Mouse (Mus musculus) gastrocnemius, postnatal 25 days (tissue): ENCODE measurements around the gene Dab2. TPM values are rescaled to one million over a fixed set of nuclear protein-coding genes. Genes with fewer than 3 reads are reported as not detected.
A peak's percentile ranks its signal among the peaks of the same experiment; 100 is the strongest.

Source experiments
- DNase-seq: peaks from one replicate; pipeline ENCODE4 v3.0.0; 2022
- total RNA-seq, 2 experiments: library from RNA; stranded (reverse); gene quantifications; 1 replicate in 1 of 2; 2 replicates in 1 of 2; pipeline ENCODE4 v1.2.3; 2021

Gene Dab2
- total RNA-seq, 2 experiments from 2014 or later = 11.5 to 16.7 TPM

DNA sequence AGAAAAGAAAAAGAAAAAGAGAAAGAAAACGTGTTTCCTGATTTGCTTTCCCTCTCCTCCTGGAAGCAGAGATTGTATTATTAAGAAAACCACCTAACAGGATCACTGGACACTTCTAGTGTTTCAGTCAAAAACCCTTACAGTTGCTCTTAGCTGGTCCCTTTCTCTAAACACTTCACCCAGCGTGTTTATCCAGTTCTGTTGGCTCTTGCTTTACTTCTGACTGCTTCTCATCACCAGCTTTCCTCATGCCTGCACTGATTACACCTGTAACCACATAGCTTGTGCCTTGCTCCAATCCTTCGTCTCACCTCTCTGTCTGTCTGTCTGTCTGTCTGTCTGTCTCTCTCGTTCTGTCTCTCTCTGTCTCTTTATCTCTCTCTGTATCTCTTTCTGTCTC lies 25.9 kb downstream of the Dab2 start:
- no peak for DNase-seq

DNA sequence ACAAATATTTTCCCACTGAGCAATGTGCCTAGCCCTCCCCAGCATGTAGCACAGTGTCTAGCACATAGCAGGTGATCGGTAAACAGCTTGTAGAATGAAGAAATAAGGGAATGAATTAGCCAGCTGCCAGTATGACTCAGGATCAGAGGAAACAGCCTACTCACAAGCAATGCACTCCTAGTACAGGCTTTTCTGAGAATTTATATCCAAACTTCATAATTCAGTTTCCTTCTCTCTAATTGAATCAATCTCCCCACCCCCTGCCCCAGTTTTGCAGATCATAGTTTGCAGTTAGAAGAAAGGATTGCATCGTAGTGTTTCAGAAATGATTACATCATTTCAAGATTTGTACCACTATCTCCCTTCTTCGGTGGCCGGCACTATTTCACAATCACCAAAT lies 26.4 kb downstream of the Dab2 start:
- DNase-seq = no peak

DNA sequence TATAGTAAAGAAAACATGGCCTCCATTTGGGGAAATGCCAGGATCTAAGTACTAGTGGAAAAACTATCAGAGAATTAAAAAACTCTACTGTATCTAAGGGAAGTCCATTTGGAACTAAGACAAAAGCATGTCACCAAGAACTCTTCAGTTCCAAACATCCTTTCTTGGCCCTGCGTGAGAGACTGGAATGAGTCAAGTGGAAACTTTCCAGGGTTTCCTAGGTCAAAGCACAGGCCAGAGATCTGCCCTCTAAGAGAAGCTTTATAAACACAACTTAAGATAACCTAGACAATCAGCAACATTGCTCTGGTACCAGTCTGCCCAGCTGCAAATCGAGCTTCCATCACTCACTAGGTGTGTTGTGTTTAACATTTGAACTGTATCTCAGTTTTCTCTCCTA lies 31.8 kb downstream of the Dab2 start:
- DNase-seq = no peak

DNA sequence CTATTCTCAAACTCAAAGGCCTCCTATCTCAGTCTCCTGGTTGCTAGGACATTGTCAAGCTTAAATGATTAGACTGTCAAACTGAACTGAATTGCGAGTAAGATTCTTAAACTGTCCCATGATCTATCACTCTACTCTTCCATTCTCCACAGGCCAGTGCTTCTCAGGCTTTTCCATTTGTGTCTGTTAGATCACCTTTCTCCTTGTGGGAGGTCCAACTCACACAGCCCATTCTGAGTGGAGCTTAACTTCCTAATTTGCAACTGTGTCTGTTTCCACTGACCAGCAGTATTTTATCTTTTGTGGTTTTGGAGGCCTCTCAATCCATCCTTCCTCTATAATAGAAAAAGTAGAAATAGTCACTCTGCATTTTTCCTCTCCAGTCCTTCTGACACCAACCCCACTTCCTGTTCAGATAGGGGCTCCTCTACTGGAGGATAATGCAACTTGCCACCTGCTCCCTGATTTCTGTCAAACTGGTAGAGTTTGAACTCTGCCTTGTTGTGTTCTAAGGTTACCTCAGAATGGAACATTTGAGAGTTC lies 35.1 kb downstream of the Dab2 start:
- no peak for DNase-seq

DNA sequence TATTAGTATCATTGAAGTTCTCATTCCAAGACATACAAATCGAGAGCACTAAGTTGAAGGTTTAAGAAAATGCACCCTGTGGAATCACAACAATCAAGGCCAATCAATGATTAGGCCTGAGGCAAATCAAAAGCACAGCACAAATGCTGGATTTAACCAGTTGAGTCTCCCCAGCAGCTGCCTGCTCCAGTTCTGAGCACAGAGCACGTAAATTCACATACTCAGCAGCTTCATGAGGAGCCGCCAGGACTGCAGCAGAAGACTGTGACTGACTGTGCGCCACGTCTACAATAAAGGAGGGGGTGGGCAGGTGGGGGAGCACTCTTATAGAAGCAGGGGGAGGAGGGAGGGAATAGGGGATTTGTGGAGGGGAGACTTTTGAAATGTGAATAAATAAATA lies 40.2 kb downstream of the Dab2 start:
- DNase-seq = no peak

DNA sequence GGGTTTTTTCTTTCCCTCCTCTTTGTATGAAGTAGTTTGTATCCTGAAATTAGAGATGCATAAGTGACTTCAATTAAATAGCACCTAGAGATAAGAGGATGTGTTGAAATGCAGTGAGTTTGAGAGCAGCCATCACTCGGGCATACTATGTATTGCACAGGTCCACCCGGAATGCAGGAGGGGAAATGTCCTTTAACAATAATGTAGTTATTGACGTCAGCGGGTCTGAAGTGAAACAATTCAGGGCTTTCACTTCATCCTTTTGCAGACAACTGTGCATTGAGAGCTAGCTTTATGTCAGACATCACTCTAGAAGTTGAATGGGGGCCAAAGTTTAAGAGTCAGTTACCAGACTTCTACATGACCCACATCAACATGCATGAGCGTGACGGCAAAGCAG lies 40.8 kb downstream of the Dab2 start:
- no peak for DNase-seq

DNA sequence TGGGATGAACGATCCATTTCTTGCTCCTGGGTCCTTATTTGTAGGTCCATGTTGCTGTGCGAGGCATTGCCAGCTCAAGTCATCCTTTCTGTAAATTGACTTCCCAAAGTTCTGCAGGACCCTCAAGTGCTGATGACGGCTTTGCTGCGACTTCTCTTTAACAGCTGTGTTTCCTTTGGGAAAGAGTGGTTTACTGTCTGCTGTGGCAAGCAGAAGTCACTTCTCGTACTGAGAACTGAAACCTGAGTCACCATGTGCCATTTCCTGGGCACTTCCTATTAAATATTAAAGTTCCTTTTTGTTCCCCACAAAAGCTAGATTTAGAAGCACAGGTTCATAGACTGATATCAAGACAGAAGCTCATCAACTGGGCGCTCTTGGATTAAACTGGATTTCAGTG lies 41.8 kb downstream of the Dab2 start:
- no peak for DNase-seq

DNA sequence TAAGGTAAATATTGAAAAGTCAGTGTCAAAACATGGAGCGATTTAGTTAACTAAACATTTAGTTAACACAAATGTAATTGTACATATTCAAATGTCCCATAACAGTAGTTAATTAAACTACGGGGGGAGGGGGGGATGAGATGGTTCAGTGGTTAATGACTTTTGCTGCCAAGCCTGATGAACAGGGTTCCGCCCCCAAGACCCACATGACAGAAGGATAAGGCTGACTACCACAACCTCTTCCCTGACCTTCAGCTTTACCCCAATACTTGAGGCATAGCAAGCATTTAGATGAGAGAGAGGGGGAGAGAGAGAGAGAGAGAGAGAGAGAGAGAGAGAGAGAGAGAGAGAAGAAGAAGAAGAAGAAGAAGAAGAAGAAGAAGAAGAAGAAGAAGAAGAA lies 54.3 kb downstream of the Dab2 start:
- DNase-seq = no peak

DNA sequence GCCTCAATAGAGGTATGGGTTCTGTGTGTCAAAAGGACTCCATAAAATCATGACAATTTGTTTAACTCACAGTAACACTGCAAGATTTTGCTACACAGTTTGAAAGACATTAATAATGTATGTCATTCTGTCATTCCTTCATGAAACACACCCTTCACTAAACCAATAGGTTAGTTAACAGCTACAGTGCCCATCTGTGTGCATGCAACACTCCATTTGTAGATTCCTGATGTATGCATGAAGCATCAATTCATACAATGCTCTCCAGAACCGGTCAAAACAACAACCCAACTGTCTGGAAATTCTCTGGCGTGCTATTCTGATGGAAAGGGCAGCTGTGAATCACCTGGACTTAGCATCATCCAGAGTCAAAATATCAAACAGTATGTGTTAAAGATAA lies 60.3 kb downstream of the Dab2 start:
- no peak for DNase-seq

DNA sequence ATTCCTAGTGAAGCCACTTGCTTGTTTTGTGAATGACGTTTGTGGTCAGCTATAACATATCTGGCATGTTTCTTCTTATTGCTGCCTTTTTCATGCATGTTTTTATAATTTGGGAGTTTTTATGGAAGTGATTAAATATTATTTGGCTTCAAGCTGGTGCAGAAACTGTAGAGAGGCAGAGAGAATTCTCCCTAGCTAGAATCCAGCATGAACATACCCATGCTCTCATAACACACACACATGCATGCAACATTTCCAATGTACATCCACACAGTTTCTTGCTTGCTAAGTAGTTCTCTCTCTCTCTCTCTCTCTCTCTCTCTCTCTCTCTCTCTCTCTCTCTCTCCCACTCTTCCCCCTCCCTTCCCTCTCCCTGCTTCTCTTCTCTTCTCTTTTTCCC lies 70.4 kb downstream of the Dab2 start:
- DNase-seq = no peak

DNA sequence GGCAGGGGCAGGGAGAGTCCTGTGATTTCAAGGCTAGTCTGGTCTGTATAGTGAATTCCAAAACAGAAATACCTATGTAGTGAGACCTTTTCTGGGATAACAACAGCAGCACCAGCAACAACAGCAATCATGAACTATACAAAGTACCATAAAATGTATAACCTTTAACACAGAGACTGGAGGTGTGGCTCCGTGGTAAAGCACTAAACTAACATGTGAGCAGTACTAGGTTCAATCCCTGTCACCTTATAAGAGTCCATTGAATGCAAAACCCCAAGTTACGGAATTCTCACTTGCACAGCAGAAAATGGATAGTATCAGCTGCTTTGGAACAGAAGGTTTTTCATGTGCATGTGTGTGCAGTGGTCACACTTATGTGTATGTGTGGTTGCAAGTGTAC lies 71.9 kb downstream of the Dab2 start:
- no peak for DNase-seq

DNA sequence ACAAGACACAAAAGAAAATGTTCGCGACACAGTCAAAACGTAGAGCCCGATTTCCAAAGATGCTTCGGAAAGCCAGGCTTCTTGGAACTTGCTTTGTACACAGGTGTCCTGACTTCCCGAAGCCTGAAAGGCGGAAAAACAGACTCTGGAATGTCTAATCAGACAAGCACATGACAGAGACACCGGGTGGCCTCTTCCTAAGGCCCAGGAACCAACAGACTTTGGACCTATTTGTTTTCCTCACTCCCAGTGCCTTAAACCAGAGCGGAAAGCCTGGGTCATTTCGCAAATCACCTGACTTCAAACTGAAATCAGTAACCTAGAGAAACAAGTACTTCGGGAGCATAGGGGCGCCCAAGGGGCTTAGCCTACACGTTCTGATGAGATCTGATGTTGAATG lies 75.4 kb downstream of the Dab2 start:
- no peak for DNase-seq

DNA sequence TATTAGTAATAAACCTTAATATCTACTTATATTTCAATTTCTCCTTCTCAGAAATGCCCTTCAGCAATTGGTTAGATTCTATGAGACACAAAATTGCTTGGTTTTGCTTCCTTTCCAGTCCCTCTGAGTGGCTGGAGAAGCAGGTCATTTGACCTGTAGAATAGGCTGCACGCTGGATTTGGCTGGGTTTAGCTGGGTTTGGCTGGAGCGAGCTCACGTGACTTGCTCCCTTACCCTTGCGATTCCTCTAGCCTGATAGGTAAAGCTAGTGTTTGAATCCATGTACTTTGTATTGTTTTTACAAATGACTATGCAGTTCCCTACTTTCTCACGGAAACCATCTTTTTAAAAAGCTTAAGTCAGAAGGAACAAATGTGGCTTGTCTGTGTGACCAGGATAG lies 76.4 kb downstream of the Dab2 start:
- no peak for DNase-seq

DNA sequence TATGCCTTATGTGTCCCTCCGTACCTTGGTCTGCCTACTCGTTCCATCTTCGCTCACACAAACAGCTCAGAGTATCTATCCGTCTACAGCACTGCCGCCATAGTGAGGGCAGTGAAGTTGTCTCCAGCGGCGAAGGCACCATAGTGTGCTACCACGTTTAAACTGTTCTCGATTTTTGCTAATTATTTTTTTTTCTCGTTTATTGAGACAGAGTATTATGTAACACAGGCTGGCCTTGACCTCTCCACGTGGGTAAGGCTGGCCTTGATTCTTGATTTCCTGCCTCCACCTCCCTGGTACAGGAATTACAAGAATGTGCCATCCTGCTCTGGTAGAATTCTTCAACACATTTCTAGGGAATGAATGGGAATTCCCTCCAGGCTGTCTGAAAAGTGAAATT lies 77.2 kb downstream of the Dab2 start:
- DNase-seq = no peak

DNA sequence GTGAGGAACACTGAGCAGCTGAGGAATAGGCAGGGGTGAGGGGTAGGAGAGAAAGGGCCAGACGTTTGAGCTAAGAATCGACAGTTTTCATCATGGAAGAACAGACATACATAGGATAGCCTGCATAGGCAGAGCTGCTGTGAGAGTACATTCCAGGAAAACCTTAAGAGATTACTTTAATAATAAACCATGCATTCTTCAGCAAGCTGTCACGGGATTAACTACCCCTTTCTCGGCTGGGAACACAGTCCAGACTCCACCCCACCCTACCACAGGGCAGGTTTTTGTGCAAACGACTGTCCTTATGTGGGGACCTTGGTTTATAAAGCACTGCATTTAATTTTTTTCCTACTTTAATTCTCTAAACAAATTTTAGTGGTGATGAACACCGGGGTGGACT lies 84.4 kb downstream of the Dab2 start:
- DNase-seq = no peak

DNA sequence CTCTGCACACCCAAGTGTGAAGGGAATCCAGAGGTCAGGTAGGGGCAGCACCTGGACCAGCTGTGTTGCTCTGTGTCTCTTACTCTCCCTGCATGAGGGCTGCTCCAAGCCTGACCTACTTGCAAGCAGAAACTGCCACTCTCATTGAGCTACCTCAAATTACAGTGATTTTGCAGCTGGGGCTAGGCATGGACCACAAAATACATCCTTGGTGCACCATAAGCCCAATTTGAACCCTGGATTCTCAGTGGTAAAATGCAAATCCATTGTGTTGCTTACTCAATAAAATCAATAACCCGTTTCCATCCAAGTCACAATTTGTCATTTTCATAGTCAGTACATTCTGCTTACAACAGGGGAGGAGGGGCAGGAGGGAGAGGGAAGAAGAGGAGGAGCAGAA lies 85.7 kb downstream of the Dab2 start:
- no peak for DNase-seq

DNA sequence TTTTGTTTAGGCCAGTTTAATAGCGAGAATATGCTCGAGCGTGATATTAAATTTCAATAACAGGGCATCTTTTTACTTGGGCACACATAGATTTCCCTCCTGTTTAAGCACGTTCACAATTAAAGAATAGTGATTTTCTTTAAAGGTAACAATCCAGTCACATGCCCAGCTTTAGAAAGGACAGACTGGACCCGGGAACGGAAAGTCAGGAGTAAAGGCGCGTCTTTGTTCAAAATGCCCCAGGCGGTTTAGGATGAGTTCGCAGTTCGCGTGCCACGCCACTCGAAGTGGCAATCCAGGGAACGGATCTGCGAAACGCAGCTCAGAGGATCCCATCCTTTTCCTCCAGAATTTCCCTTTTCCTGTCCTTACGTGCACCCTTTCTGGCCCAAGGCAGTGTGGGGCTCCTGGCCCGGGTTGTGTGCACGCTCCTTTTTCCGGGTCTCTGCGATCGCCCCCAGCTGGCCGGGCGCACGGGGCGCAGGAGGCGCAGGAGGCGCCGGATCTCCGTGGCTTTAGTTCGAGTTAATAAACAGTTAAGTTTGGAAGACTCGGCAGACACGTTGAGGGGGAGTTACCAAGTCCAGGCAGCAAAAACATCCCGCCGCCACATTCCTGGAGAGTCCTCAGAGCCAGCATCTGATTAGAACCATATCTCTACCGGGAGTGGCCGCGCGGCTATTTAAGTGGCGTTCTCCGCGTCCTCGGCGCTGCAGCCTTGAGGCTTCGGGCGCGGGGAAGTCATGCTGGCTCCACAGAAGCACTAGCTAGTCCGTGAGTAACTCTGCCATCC lies 86.8 kb downstream of the Dab2 start:
- DNase-seq = peak; percentile 86

DNA sequence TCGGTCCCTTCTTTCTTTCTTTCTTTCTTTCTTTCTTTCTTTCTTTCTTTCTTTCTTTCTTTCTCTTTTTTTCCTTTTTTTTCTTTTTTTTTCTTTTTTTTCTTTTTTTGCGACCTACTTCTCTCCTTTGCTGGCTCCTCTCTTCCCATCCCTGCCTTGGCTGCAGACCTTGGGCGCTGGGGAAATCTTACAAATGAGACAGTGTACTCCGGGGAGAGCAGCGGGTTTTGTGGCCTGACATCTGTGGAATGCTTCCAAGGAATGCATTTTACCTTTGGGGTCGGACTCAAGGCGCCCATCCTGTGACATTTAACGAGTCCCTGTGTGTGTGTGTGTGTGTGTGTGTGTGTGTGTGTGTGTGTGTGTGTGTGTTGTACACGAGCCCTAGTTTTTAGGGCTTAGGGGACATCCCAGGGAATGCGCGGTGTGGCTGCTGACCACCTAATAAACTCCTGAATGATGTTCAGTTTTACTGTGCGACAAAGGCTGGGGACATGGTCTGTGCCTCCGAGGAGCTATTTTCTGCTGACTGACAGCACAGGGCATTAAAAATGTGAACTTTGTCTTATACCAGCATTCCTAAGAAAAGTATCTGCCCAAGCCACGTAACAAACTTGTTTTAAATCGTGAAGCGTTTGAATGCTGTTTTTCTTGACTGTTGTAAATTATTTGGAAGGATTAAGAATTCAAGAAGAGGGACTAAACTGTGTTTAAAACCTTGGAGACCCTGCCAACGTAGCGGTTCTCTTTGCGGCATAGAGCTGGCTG lies 87.6 kb downstream of the Dab2 start:
- no peak for DNase-seq

DNA sequence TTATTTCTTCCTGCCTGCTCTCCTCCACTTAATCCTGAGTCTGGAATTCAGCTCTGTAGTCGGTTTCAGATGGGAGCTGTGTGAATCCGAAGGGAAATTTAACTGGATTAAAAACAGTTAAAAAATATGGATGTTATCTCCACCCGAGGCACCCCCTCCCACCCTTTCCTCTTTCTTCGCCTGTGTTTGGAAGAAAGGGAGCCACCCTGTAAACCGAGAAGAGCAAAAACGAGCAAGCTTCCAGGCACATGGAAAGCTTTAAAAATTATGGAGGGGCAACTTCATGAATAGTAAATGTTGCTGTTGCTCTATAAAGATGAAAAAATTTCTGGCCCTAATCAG lies 88.1 kb downstream of the Dab2 start:
- DNase-seq = no peak

DNA sequence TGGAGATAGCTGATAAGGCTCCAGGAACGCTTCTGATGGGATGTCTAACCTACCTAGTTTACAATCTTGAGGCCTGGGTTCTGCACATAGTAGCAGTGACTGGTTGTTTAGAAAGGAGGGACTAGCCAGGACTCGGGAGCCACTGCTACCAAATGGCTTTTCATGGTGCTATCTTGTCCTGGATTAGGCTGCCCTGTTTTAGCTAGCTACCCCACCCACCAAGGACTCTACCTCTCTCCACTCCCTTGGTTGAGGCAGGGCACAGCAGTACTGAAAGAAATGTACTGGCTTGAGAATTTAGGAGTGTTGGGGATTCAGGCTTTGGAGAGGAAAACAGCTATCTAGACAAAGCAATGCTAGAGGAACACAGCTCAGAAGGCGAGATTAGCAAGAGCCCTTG lies 88.6 kb downstream of the Dab2 start:
- no peak for DNase-seq

DNA sequence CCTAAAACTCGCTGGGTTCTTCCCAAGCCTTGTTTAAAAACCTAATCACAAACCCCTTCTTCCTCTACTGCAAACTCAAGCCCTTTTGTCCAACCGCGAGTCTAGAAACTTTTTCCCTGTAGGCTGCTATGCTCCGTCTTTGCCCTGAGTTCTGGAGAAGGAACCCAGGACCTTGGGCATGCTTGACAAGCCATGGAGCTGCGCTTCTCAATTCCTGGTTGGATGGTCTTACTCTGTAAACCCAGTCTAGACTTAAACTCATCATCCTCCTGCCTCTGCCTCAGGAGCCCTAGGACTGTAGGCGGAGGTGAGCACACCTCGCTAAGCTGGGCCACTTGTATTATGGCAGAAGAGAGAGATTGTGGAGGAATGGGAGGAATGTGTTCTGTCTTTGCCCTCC lies 89.0 kb downstream of the Dab2 start:
- DNase-seq = no peak

DNA sequence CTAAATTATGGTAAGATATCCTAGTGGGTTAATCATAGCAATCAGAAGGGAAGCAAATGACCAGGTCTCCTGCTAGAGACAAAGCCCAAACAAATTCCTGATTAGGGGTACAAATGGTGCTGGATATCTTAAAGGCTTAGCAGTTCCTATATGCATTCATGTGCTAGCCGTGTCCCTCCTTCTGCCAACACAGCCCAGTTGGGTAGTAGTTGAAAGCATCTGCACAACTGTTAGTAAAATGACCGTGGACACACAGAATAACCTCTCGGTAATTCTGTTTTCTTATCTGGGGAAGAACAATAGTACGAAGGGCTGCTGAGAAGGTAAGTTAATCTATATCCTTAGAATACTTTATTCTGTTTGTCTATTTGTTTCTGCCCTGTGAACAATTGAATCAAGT lies 90.5 kb downstream of the Dab2 start:
- no peak for DNase-seq

DNA sequence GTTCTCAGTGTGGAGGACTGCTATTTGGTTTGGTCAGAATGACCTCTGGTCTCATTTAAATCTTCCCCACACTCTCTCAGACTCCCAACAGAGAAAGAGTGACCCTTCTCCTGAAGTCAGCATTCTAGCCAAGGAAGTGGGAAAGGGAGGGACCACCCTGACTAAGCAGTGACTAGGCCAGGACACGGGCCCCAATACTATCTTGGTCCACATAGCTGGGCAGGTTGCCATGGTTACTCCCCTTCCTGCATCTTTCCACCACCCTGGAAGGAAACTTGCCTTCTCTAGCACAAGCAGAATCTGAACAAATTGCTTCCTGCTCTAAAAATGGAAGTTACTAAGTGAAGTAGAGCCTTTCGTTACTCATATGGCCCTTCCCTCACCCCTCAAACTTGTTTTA lies 91.1 kb downstream of the Dab2 start:
- DNase-seq = peak; percentile 56

DNA sequence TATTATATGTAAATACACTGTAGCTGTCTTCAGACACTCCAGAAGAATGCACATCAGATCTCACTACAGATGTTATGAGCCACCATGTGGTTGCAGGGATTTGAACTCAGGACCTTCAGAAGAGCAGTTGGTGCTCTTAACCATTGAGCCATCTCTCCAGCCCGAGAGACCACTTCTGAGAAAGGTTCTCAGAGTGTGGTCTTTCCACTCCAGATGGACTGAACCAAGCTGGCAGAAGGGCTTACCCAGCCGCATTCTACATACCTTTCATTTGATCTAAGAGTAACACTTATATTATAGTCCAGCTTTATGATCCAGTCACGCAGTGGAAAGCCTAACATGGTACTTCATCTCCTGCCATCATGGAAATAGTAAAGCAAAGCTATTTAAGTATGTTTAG lies 92.3 kb downstream of the Dab2 start:
- no peak for DNase-seq
